Mouse (Mus musculus) forebrain, embryonic 12.5 days (tissue): ENCODE results near the gene Vmn1r233. TPM values are rescaled to one million over a fixed set of nuclear protein-coding genes. Genes with fewer than 3 reads are reported as not detected.

Experiments
- ATAC-seq: fragments of 200-750 bp; cut with Nextera tagmentation; 2 replicates; pipeline ENCODE4 v1.8.0; 2017; ENCODE audit warnings: moderate TSS enrichment; ENCODE audit not compliant: low FRiP score
- H3K27ac ChIP-seq: fragments of 300-500 bp; sonication (generic); 2 replicates; pipeline ENCODE4 v1.5.1; 2016; ENCODE audit warnings: mild to moderate bottlenecking
- H3K27me3 ChIP-seq: fragments of 300-500 bp; sonication (generic); 2 replicates; pipeline ENCODE4 v1.6.1; 2016; ENCODE audit warnings: mild to moderate bottlenecking
- H3K36me3 ChIP-seq: fragments of 300-500 bp; sonication (generic); replicated peaks from 2 replicates; pipeline ENCODE4 v1.6.1; 2016; ENCODE audit warnings: mild to moderate bottlenecking
- H3K4me1 ChIP-seq: fragments of 300-500 bp; sonication (generic); 2 replicates; pipeline ENCODE4 v1.6.1; 2016
- H3K4me2 ChIP-seq: fragments of 300-500 bp; sonication (generic); 2 replicates; pipeline ENCODE4 v1.6.1; 2016; ENCODE audit warnings: mild to moderate bottlenecking, moderate library complexity
- H3K4me3 ChIP-seq: fragments of 300-500 bp; sonication (generic); replicated peaks from 2 replicates; pipeline ENCODE4 v1.5.1; 2016; ENCODE audit warnings: mild to moderate bottlenecking
- H3K9ac ChIP-seq: fragments of 300-500 bp; sonication (generic); 2 replicates; pipeline ENCODE4 v1.6.1; 2016; ENCODE audit warnings: mild to moderate bottlenecking
- H3K9me3 ChIP-seq: fragments of 300-500 bp; sonication (generic); 2 replicates; pipeline ENCODE4 v1.6.1; 2016
- WGBS: fragments of 180-500 bp; shearing (Covaris S2); methylation state at CpG from one replicate; pipeline ENCODE4 v1.1.7; 2016; 5-methylcytosine and 5-hydroxymethylcytosine counted together
- polyA plus RNA-seq: library from polyadenylated mRNA; unstranded; fragments of >200 nt; fragmentation: Nextera tagmentation; extraction: Ambion mirVana; gene quantifications from 2 replicates; pipeline ENCODE4 v1.2.1, GENCODE M21; 2016

Vmn1r233 gene
- polyA plus RNA-seq, 1 experiment from 2014 or later = not detected

GRCm38 (mm10) chr17:20944226-20944625, 52.0 kb downstream of the Vmn1r233 start:
- peaks cover 35% of the 10 kb centered on the region for H3K4me1 ChIP-seq
- no peaks in the 10 kb centered on the region for H3K36me3 ChIP-seq
- H3K9me3 ChIP-seq = no peaks in the 10 kb centered on the region
- 46% methylated on average over 3 of the region's 3 CpGs for WGBS
- no peaks in the 10 kb centered on the region for H3K27me3 ChIP-seq
- ATAC-seq = no peak
- H3K4me3 ChIP-seq = peak overlapping the region; percentile 68
- peak overlapping the region; percentile 78 for H3K4me2 ChIP-seq
- peak overlapping the region; percentile 92 for H3K27ac ChIP-seq
- peak overlapping the region; percentile 60 for H3K9ac ChIP-seq

Other genes with a start within 250 kb of the Vmn1r233 start
- not detected in 2 replicates for gene Vmn1r228, start 210.3 kb downstream of the Vmn1r233 start, polyA plus RNA-seq
- 0.01 TPM in 1 of 2 replicates, not detected in the other for gene Vmn1r229, start 184.9 kb downstream of the Vmn1r233 start, polyA plus RNA-seq
- not detected in 2 replicates for gene Vmn1r230, start 156.0 kb downstream of the Vmn1r233 start, polyA plus RNA-seq
- gene Vmn1r231, start 91.4 kb downstream of the Vmn1r233 start, polyA plus RNA-seq = not detected in 2 replicates
- gene Vmn1r232, start 76.8 kb downstream of the Vmn1r233 start, polyA plus RNA-seq = not detected in 2 replicates
- gene Ppp2r1a, start 51.2 kb downstream of the Vmn1r233 start, polyA plus RNA-seq = 482 and 503 TPM in 2 replicates
- gene Zfp160, start 12.4 kb upstream of the Vmn1r233 start, polyA plus RNA-seq = 19.0 and 20.3 TPM in 2 replicates
- not detected in 2 replicates for gene Vmn1r234, start 229.6 kb upstream of the Vmn1r233 start, polyA plus RNA-seq